Mouse (Mus musculus) myocyte (in vitro differentiated cells): ENCODE measurements around the gene Arid1b.

Experiments used
- E2F4 ChIP-seq: IDR thresholded peaks from one replicate; pipeline ENCODE4 v1.6.1; 2011; ENCODE audit warnings: mild to moderate bottlenecking, control low read depth, moderate library complexity; ENCODE audit not compliant: insufficient read depth
- MAX ChIP-seq: IDR thresholded peaks from one replicate; pipeline ENCODE4 v1.6.1; 2011; ENCODE audit warnings: low read depth, mild to moderate bottlenecking, control low read depth
- POLR2A ChIP-seq: IDR thresholded peaks from one replicate; pipeline ENCODE4 v1.6.1; 2011; ENCODE audit warnings: low read depth, mild to moderate bottlenecking, control low read depth, moderate library complexity; ENCODE audit not compliant: insufficient read length
- TCF3 ChIP-seq: IDR thresholded peaks from one replicate; pipeline ENCODE4 v1.6.1; 2011; ENCODE audit warnings: low read depth, control low read depth; ENCODE audit not compliant: insufficient read length

DNA sequence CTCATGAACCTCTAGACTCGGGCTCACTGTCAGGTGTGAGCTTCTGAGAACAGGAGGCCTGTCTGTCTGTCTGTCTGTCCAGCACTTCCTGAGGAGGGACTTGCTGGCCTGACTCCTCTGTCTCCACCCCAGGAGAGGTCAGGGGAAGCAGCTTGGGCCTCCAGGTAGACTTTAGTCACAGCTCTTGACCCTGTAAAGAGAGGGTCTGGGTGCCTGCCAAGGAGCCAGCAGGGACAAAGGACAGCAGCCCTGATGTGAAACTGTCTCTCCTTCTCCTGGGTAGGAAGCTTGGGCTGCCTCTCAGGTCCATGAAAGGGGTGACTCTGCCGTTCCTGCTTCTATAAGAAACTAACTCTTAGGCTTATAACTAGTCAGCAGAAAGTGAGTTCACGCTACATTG, 143.8 kb downstream of the Arid1b start:
- TF ChIP-seq MAX (no peak), E2F4 (no peak), POLR2A (no peak), TCF3 (no peak)
